Mouse (Mus musculus) myocyte (in vitro differentiated cells): ENCODE results near the gene Rhou.

ENCODE experiments used
- MYOD1 ChIP-seq, 3 experiments: IDR thresholded peaks; one replicate each; pipeline ENCODE4 v1.6.1; 2011; ENCODE audit warnings: control low read depth in 2 of 3, low read depth in 2 of 3, mild to moderate bottlenecking in 2 of 3, moderate library complexity in 1 of 3; ENCODE audit not compliant: insufficient read length in 2 of 3, control insufficient read depth in 1 of 3
- MYOG ChIP-seq, 3 experiments: IDR thresholded peaks; one replicate each; pipeline ENCODE4 v1.6.1; 2011; ENCODE audit warnings: control low read depth in 2 of 3, low read depth in 2 of 3, mild to moderate bottlenecking in 2 of 3; ENCODE audit not compliant: insufficient read length in 2 of 3, control insufficient read depth in 1 of 3, insufficient read depth in 1 of 3
- POLR2A ChIP-seq: IDR thresholded peaks from one replicate; pipeline ENCODE4 v1.6.1; 2011; ENCODE audit warnings: low read depth, mild to moderate bottlenecking, control low read depth, moderate library complexity; ENCODE audit not compliant: insufficient read length

- TF ChIP-seq POLR2A (no peak), MYOG (IDR thresholded peaks at IDR 0.05; ENCODE audit: control insufficient read depth in 1 of 3, insufficient read depth in 1 of 3, insufficient read length in 2 of 3, low read depth in 2 of 3) (no peak), MYOD1 (IDR thresholded peaks at IDR 0.05; ENCODE audit: control insufficient read depth in 1 of 3, insufficient read length in 2 of 3, low read depth in 2 of 3) (no peak)
Measured at GRCm38 (mm10) chr8:123678390-123678789, 24.7 kb downstream of the Rhou start.
